Mouse (Mus musculus): ENCODE data around the gene Cd163.
A peak's percentile ranks its signal among the peaks of the same experiment; 100 is the strongest.

The Cd163 gene

DNA sequence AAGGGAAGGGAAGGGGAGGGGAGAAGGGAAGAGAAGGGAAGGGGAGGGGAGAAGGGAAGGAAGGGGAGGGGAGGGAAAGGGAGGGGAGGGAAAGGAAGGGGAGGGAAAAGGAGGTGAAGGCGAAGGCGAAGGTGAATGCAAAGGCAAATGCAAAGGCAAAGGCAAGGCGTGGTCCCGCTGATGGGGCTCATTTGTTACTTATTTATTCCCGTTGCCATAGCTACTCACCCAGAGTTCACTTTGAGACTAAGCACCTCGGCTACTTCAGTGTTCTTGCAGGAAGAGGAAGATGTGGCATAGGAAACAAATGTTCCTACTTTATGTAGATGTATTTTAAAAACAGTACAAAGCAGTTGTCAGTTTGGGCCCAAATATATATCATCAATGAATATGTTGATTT, 56.1 kb downstream of the Cd163 start:
- DNase-seq (ENCODE audit: low spot score in 2 of 2), result no peak

GRCm38 (mm10) chr6:124364328-124364727, 59.9 kb downstream of the Cd163 start:
- DNase-seq (ENCODE audit: low spot score in 2 of 2), result no peak

DNA sequence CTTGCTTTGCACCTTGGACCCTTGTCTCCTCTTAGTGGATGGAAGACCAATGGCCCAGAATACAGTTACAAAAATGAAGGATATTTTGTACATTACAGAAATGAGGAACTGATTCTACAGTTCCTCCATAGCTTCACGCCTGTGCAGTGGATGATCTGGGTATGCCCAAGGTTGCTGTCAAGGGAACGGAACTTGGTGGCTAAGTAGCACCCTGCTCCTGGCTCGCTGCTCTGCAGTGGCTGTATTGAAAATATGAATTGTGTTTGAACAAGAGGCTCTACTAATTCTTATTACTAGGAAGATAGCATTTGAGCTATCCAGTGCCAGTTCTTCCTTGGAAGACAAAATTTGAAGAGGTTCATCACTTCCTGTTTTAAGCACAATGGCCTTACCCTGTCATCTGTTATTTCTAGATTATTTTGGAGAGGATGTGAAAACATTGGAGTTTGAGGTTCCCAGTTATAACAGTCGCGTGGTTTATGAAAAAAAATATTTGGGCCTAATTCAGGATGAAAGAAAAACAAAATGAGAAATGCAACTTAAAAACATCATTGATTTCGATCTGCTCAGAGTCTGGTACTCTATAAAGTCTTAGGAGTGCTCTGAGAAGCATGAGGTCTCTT, 69.2 kb downstream of the Cd163 start:
- no peak for DNase-seq (ENCODE audit: low spot score in 2 of 2)

GRCm38 (mm10) chr6:124374683-124375082, 70.2 kb downstream of the Cd163 start:
- no peak for DNase-seq (ENCODE audit: low spot score in 2 of 2)

GRCm38 (mm10) chr6:124375435-124375884, 71.0 kb downstream of the Cd163 start:
- no peak for DNase-seq (ENCODE audit: low spot score in 2 of 2)

DNA sequence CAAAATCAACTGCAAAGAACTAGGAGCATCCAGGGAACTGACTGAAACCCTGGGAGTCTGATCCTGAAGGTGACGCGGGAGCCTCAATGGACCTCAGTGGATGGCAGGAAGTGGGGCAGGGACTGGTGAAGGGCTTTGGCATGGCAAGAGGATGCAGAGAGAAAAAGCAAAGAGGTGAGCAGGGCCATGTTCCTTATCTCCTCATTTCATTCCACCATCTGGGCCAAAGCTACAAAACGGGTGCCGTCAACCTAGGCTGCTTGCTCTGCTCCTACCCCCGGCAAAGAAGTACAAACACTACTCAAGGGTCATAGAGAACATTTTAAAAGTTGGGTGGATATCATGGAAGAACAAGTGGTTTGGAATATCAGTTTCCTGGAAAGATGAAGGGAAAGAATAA, 71.9 kb downstream of the Cd163 start:
- DNase-seq (ENCODE audit: low spot score in 2 of 2), result no peak

DNA sequence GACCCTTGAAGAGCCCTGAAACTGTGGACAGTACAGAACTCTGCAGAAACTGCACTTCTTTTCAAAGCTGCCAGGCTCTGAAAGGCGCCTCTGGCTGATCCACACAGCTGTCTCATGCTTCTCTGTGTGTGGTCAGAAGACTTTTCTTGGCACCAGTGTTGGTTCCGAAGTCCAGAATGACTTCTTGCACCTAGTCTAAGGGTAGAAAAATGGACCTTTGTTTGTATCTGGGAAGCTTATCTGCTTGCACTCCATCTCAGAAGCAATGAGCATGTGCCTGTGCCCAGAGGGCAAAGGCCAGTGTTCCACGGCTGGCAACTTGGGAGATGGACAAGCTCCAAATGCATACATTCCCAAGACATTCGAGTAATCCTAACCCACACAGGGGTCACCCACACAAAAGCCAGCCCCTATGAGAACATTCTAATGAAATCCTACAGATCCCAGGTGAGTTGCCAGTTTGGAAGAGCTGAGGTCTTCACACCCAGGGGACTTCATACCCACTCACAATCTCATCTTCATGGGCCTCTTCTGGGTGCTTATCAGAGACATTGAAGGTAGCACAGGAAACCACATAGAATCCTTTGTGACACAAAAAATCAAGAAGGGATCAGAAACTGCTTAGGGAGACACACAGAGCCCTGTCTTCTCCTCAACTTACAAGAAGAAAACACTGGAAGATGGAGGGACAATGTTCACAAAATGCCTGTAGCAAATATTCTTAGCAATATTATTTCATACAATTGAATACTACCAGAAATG, 73.2 kb downstream of the Cd163 start:
- DNase-seq (ENCODE audit: low spot score in 2 of 2), result no peak

DNA sequence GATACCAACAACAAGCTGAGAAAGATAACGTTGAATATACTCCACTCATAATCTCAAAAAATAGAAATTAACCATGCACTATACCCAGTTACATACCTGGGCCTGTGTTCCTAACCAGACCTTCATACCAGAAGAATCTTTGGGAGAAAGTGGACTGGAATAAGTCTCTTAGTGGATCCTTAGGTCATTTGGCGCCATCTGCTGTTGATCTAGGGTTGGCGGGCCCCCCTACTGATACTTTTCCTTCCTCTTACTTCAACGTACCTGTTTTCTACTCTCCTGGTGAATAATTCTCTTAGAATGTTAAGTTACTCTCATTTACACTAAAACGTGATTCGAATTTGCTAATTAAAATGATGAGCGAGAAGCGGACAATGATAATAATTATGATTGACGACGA, 74.9 kb downstream of the Cd163 start:
- DNase-seq (ENCODE audit: low spot score in 2 of 2), result peak; percentile 28 to 59
